Mouse (Mus musculus) thymus, adult 2 months (tissue): Measurements from ENCODE around the gene Arhgap45.

ENCODE experiments used
- CTCF ChIP-seq: fragments of 200-500 bp; IDR thresholded peaks from 2 replicates; pipeline ENCODE4 v1.5.1; 2012; ENCODE audit warnings: mild to moderate bottlenecking, control low read depth, low read length, moderate library complexity, borderline replicate concordance; ENCODE audit not compliant: control insufficient read depth, poor library complexity, insufficient read depth; ENCODE audit errors: extremely low read depth
- POLR2A ChIP-seq: fragments of 200-500 bp; IDR thresholded peaks from 2 replicates; pipeline ENCODE4 v1.6.1; 2012; ENCODE audit warnings: mild to moderate bottlenecking, low read length, control low read depth, moderate library complexity; ENCODE audit not compliant: control insufficient read depth, poor library complexity, insufficient read depth; ENCODE audit errors: extremely low read depth

DNA sequence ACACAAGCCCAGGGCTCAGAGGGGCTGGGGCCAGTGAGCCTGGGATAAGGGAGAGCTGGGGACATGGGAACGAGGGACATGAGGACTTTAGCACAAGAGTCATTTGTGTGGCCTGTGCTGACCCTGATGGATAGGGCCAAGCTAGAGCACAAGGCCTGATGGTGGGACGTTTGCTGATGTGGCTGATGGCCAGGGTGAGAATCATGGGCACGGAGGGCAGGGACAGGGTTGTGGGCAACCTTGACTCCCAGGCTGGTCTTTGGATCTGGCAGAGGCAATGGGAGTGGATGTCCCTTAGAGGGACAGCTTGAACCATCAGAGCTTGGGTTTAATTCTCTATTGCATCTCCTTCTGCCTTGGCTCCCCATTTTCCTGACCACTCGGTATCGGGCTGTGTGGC, 60.9 kb downstream of the Arhgap45 start:
- no peak for TF ChIP-seq POLR2A
- no peak for TF ChIP-seq CTCF
